Mouse (Mus musculus): ENCODE measurements around the gene Car5a. TPM values are rescaled to one million over a fixed set of nuclear protein-coding genes. Genes with fewer than 3 reads are reported as not detected.

The Car5a gene
- total and polyA plus RNA-seq, 3 experiments, result 0.08 TPM; not detected in 2

GRCm38 (mm10) chr8:121951656-121952009 lies 6.9 kb upstream of the Car5a start:
- peak overlapping the region; percentile 87 for H3K9ac ChIP-seq (ENCODE audit: control insufficient read depth, low read depth, low read length, poor library complexity, severe bottlenecking)
- peaks cover 25% of the 10 kb centered on the region for H3K79me2 ChIP-seq (ENCODE audit: control insufficient read depth, insufficient read depth, low read length, poor library complexity)
- peak; percentile 26; the same call in 1 of the 2 replicates for TF ChIP-seq SIN3A (IDR thresholded peaks at IDR 0.05; ENCODE audit: low read length)
- TF ChIP-seq HCFC1 (IDR thresholded peaks at IDR 0.05; ENCODE audit: low read depth, low read length), result no peak
- peak in 1 of 2 experiments; percentile 69; a peak in 2 of 4 replicates for TF ChIP-seq EP300 (IDR thresholded peaks at IDR 0.05; ENCODE audit: low read depth in 1 of 2, low read length in 2 of 2)
- no peak for TF ChIP-seq CTCF (IDR thresholded peaks at IDR 0.05 in 2 of 3, conservative IDR thresholded peaks at IDR 0.05 in 1 of 3; ENCODE audit: control insufficient read depth in 1 of 3, insufficient read depth in 1 of 3, low read depth in 2 of 3, low read length in 3 of 3, poor library complexity in 1 of 3, severe bottlenecking in 1 of 3)
- TF ChIP-seq TBP (IDR thresholded peaks at IDR 0.05; ENCODE audit: low read depth, low read length), result no peak
- peak; percentile 29 for TF ChIP-seq TAL1 (IDR thresholded peaks at IDR 0.05; ENCODE audit: low read length)
- TF ChIP-seq RCOR1 (IDR thresholded peaks at IDR 0.05; ENCODE audit: low read depth, low read length), result 0 out of 2 replicates have a peak, but pooled peaks have one; percentile 10
- TF ChIP-seq BHLHE40 (IDR thresholded peaks at IDR 0.05; ENCODE audit: borderline replicate concordance, low read depth, low read length), result no peak
- peaks cover 0 to 51% of the 10 kb centered on the region in 2 experiments; a peak in 2 of 4 replicates for H3K36me3 ChIP-seq (ENCODE audit: control insufficient read depth in 1 of 2, insufficient read depth in 2 of 2, low read length in 2 of 2)
- no peaks in the 10 kb centered on the region for H3K9me3 ChIP-seq (replicated peaks; ENCODE audit: insufficient read depth, low read length)
- no peaks in the 10 kb centered on the region for H3K27me3 ChIP-seq (ENCODE audit: control insufficient read depth in 1 of 2, insufficient read depth in 2 of 2, low read length in 2 of 2)
- H3K4me3 ChIP-seq (ENCODE audit: control insufficient read depth in 1 of 2, insufficient read depth in 1 of 2, low read depth in 2 of 2, low read length in 2 of 2), result peak overlapping the region; percentile 69 to 90
- H3K27ac ChIP-seq (ENCODE audit: control insufficient read depth, low read depth, low read length), result peak overlapping the region; percentile 98
- DNase-seq (ENCODE audit: low read depth, low spot score), result peak; percentile 69
- peaks cover 12 to 52% of the 10 kb centered on the region in 2 experiments for H3K4me1 ChIP-seq (ENCODE audit: control insufficient read depth in 1 of 2, insufficient read depth in 2 of 2, low read length in 2 of 2)

- peak overlapping the region; percentile 69 to 90 for H3K4me3 ChIP-seq (ENCODE audit: control insufficient read depth in 1 of 2, insufficient read depth in 1 of 2, low read depth in 2 of 2, low read length in 2 of 2)
- peaks cover 0 to 46% of the 10 kb centered on the region in 2 experiments; a peak in 2 of 4 replicates for H3K36me3 ChIP-seq (ENCODE audit: control insufficient read depth in 1 of 2, insufficient read depth in 2 of 2, low read length in 2 of 2)
- peak; percentile 72 for DNase-seq (ENCODE audit: low read depth, low spot score)
- H3K27ac ChIP-seq (ENCODE audit: control insufficient read depth, low read depth, low read length), result peak overlapping the region; percentile 98
- H3K9me3 ChIP-seq (replicated peaks; ENCODE audit: insufficient read depth, low read length), result no peaks in the 10 kb centered on the region
- peak overlapping the region; percentile 87 for H3K9ac ChIP-seq (ENCODE audit: control insufficient read depth, low read depth, low read length, poor library complexity, severe bottlenecking)
- H3K4me1 ChIP-seq (ENCODE audit: control insufficient read depth in 1 of 2, insufficient read depth in 2 of 2, low read length in 2 of 2), result peaks cover 6 to 46% of the 10 kb centered on the region in 2 experiments; a peak in 3 of 4 replicates
- peaks cover 25% of the 10 kb centered on the region for H3K79me2 ChIP-seq (ENCODE audit: control insufficient read depth, insufficient read depth, low read length, poor library complexity)
- no peaks in the 10 kb centered on the region for H3K27me3 ChIP-seq (ENCODE audit: control insufficient read depth in 1 of 2, insufficient read depth in 2 of 2, low read length in 2 of 2)
- no peak for TF ChIP-seq POLR2AphosphoS5 (IDR thresholded peaks at IDR 0.05; ENCODE audit: borderline replicate concordance, low read depth, low read length)
- peak; percentile 71; the same call in 1 of the 2 replicates for TF ChIP-seq POLR2AphosphoS2 (IDR thresholded peaks at IDR 0.05; ENCODE audit: low read length)
- no peak for TF ChIP-seq MAFK (IDR thresholded peaks at IDR 0.05; ENCODE audit: borderline replicate concordance, low read depth, low read length)
- TF ChIP-seq ELF1 (IDR thresholded peaks at IDR 0.05; ENCODE audit: low read depth, low read length), result 0 out of 2 replicates have a peak, but pooled peaks have one; percentile 30
- TF ChIP-seq ZC3H11A (IDR thresholded peaks at IDR 0.05; ENCODE audit: low read depth, low read length), result no peak
- no peak for TF ChIP-seq MYC (IDR thresholded peaks at IDR 0.05; ENCODE audit: low read depth, low read length)
- TF ChIP-seq MAX (IDR thresholded peaks at IDR 0.05; ENCODE audit: low read length), result no peak
- TF ChIP-seq JUND (IDR thresholded peaks at IDR 0.05; ENCODE audit: low read depth, low read length), result no peak
- TF ChIP-seq TCF12 (IDR thresholded peaks at IDR 0.05; ENCODE audit: low read depth, low read length), result peak; percentile 17
- no peak for TF ChIP-seq ZNF384 (IDR thresholded peaks at IDR 0.05; ENCODE audit: low read depth, low read length)
- TF ChIP-seq HCFC1 (IDR thresholded peaks at IDR 0.05; ENCODE audit: low read depth, low read length), result no peak
- no peak for TF ChIP-seq NRF1 (IDR thresholded peaks at IDR 0.05; ENCODE audit: insufficient read depth, low read depth, low read length, poor library complexity, severe bottlenecking)
- no peak for TF ChIP-seq TAL1 (IDR thresholded peaks at IDR 0.05; ENCODE audit: low read length)
- peak; percentile 74 to 75 for TF ChIP-seq POLR2A (IDR thresholded peaks at IDR 0.05; ENCODE audit: control insufficient read depth in 1 of 2, insufficient read depth in 1 of 2, low read depth in 1 of 2, low read length in 2 of 2, poor library complexity in 1 of 2)
- no peak for TF ChIP-seq CHD2 (IDR thresholded peaks at IDR 0.05; ENCODE audit: low read length)
- TF ChIP-seq MYB (IDR thresholded peaks at IDR 0.05; ENCODE audit: low read depth, low read length), result peak; percentile 99
- TF ChIP-seq SIN3A (IDR thresholded peaks at IDR 0.05; ENCODE audit: low read length), result peak; percentile 58
- no peak for TF ChIP-seq UBTF (IDR thresholded peaks at IDR 0.05; ENCODE audit: borderline replicate concordance, insufficient read depth, low read depth, low read length)
- TF ChIP-seq CHD1 (IDR thresholded peaks at IDR 0.05; ENCODE audit: low read depth, low read length), result peak; percentile 97
- TF ChIP-seq KAT2A (conservative IDR thresholded peaks at IDR 0.05; ENCODE audit: low read depth, low read length), result no peak
- no peak for TF ChIP-seq RAD21 (IDR thresholded peaks at IDR 0.05; ENCODE audit: low read depth, low read length)
- no peak for TF ChIP-seq GABPA (IDR thresholded peaks at IDR 0.05; ENCODE audit: low read depth, low read length)
- no peak for TF ChIP-seq ZKSCAN1 (IDR thresholded peaks at IDR 0.05; ENCODE audit: low read depth, low read length)
- peak in 1 of 2 experiments; percentile 71; a peak in 1 of 4 replicates for TF ChIP-seq EP300 (IDR thresholded peaks at IDR 0.05; ENCODE audit: low read depth in 1 of 2, low read length in 2 of 2)
- TF ChIP-seq ETS1 (IDR thresholded peaks at IDR 0.05; ENCODE audit: low read depth, low read length), result no peak
Observed at GRCm38 (mm10) chr8:121950749-121951655, 6.3 kb upstream of the Car5a start.
